Mouse (Mus musculus): Measurements from ENCODE around the gene Panx2. TPM values are rescaled to one million over a fixed set of nuclear protein-coding genes. Genes with fewer than 3 reads are reported as not detected.

The Panx2 gene
- polyA plus RNA-seq, 1 experiment from 2014 or later, result 0.18 TPM

GRCm38 (mm10) chr15:89063001-89063400 lies 3.5 kb downstream of the Panx2 start:
- Histone ChIP-seq H3K27me3 (replicated peaks; ENCODE audit: insufficient read depth, low read length) (peaks cover 32% of the 10 kb centered on the region), H3K9me3 (ENCODE audit: low read length) (no peaks in the 10 kb centered on the region), H3K36me3 (ENCODE audit: insufficient read depth, low read length) (no peaks in the 10 kb centered on the region), H3K4me2 (replicated peaks; ENCODE audit: low read depth, low read length) (no peak overlapping the region), H3K4me1 (ENCODE audit: insufficient read depth, low read depth, low read length) (no peaks in the 10 kb centered on the region), H3K9ac (replicated peaks; ENCODE audit: low read depth) (no peak overlapping the region), H3K27ac (ENCODE audit: low read length) (no peak overlapping the region), H3K4me3 (ENCODE audit: low read depth, low read length) (no peak overlapping the region)
- ATAC-seq (no peak), DNase-seq (ENCODE audit: low spot score) (no peak)
- no peak for TF ChIP-seq CTCF (IDR thresholded peaks at IDR 0.05)
- no peak for TF ChIP-seq EP300 (IDR thresholded peaks at IDR 0.05)
- WGBS, result 67% methylated on average over 7 of the region's 7 CpGs

- no peaks in the 10 kb centered on the region for H3K36me3 ChIP-seq (ENCODE audit: insufficient read depth, low read length)
- TF ChIP-seq EP300 (IDR thresholded peaks at IDR 0.05) (no peak), CTCF (IDR thresholded peaks at IDR 0.05) (no peak)
- no peak overlapping the region for H3K27ac ChIP-seq (ENCODE audit: low read length)
- no peak overlapping the region for H3K4me3 ChIP-seq (ENCODE audit: low read depth, low read length)
- H3K4me1 ChIP-seq (ENCODE audit: insufficient read depth, low read depth, low read length), result no peaks in the 10 kb centered on the region
- ATAC-seq (no peak), DNase-seq (ENCODE audit: low spot score) (no peak)
- no peak overlapping the region for H3K4me2 ChIP-seq (replicated peaks; ENCODE audit: low read depth, low read length)
- peaks cover 30% of the 10 kb centered on the region for H3K27me3 ChIP-seq (replicated peaks; ENCODE audit: insufficient read depth, low read length)
- H3K9ac ChIP-seq (replicated peaks; ENCODE audit: low read depth), result no peak overlapping the region
- 62% methylated on average over 6 of the region's 6 CpGs for WGBS
- H3K9me3 ChIP-seq (ENCODE audit: low read length), result no peaks in the 10 kb centered on the region
Observed at GRCm38 (mm10) chr15:89063536-89063935, 4.0 kb downstream of the Panx2 start.

GRCm38 (mm10) chr15:89064891-89065290 lies 5.4 kb downstream of the Panx2 start:
- Histone ChIP-seq H3K27me3 (replicated peaks; ENCODE audit: insufficient read depth, low read length) (peaks cover 23% of the 10 kb centered on the region; the same call in 1 of the 2 replicates), H3K4me1 (ENCODE audit: insufficient read depth, low read depth, low read length) (no peaks in the 10 kb centered on the region), H3K9ac (replicated peaks; ENCODE audit: low read depth) (no peak overlapping the region), H3K9me3 (ENCODE audit: low read length) (no peaks in the 10 kb centered on the region), H3K4me3 (ENCODE audit: low read depth, low read length) (no peak overlapping the region), H3K4me2 (replicated peaks; ENCODE audit: low read depth, low read length) (no peak overlapping the region), H3K27ac (ENCODE audit: low read length) (no peak overlapping the region), H3K36me3 (ENCODE audit: insufficient read depth, low read length) (no peaks in the 10 kb centered on the region)
- no peak for TF ChIP-seq EP300 (IDR thresholded peaks at IDR 0.05)
- TF ChIP-seq CTCF (IDR thresholded peaks at IDR 0.05), result no peak
- DNase-seq (ENCODE audit: low spot score), result no peak
- ATAC-seq, result no peak
- 87% methylated on average over 5 of the region's 5 CpGs for WGBS

GRCm38 (mm10) chr15:89067609-89068008 lies 8.1 kb downstream of the Panx2 start:
- no peaks in the 10 kb centered on the region for H3K4me1 ChIP-seq (ENCODE audit: insufficient read depth, low read depth, low read length)
- no peak for TF ChIP-seq EP300 (IDR thresholded peaks at IDR 0.05)
- no peak for TF ChIP-seq CTCF (IDR thresholded peaks at IDR 0.05)
- no peaks in the 10 kb centered on the region for H3K9me3 ChIP-seq (ENCODE audit: low read length)
- no peak overlapping the region for H3K9ac ChIP-seq (replicated peaks; ENCODE audit: low read depth)
- no peak overlapping the region for H3K4me3 ChIP-seq (ENCODE audit: low read depth, low read length)
- WGBS, result 19% methylated on average over 35 of the region's 35 CpGs
- ATAC-seq (no peak), DNase-seq (ENCODE audit: low spot score) (no peak)
- no peaks in the 10 kb centered on the region for H3K36me3 ChIP-seq (ENCODE audit: insufficient read depth, low read length)
- H3K27me3 ChIP-seq (replicated peaks; ENCODE audit: insufficient read depth, low read length), result peaks cover 6% of the 10 kb centered on the region; the same call in 1 of the 2 replicates
- peak overlapping the region; percentile 47 for H3K4me2 ChIP-seq (replicated peaks; ENCODE audit: low read depth, low read length)
- no peak overlapping the region for H3K27ac ChIP-seq (ENCODE audit: low read length)

GRCm38 (mm10) chr15:89068226-89068625 lies 8.7 kb downstream of the Panx2 start:
- Histone ChIP-seq H3K27me3 (replicated peaks; ENCODE audit: insufficient read depth, low read length) (peaks cover 4% of the 10 kb centered on the region; the same call in 1 of the 2 replicates), H3K9ac (replicated peaks; ENCODE audit: low read depth) (no peak overlapping the region), H3K36me3 (ENCODE audit: insufficient read depth, low read length) (no peaks in the 10 kb centered on the region), H3K9me3 (ENCODE audit: low read length) (no peaks in the 10 kb centered on the region), H3K27ac (ENCODE audit: low read length) (no peak overlapping the region), H3K4me2 (replicated peaks; ENCODE audit: low read depth, low read length) (no peak overlapping the region), H3K4me1 (ENCODE audit: insufficient read depth, low read depth, low read length) (no peaks in the 10 kb centered on the region), H3K4me3 (ENCODE audit: low read depth, low read length) (no peak overlapping the region)
- WGBS, result 16% methylated on average over 26 of the region's 26 CpGs
- no peak for DNase-seq (ENCODE audit: low spot score)
- ATAC-seq, result no peak
- TF ChIP-seq EP300 (IDR thresholded peaks at IDR 0.05), result no peak
- no peak for TF ChIP-seq CTCF (IDR thresholded peaks at IDR 0.05)

DNA sequence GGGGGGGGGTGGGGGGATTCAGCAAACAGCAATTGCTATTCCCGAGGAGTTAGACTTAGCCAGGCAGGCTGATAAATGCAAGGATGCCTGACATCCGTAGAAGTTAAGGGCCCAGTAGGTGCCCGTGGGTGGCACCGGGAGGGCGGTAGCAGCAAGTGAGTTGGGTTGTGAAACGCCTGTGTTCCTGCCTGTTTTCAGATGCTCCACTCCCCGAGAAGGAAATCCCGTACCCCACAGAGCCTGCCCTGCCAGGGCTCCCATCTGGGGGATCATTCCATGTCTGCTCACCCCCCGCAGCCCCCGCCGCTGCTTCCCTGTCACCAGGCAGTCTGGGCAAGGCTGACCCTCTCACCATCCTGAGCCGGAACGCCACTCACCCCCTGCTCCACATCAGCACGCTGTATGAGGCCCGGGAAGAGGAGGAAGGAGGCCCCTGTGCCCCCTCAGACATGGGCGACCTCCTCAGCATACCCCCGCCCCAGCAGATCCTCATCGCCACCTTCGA lies 9.9 kb downstream of the Panx2 start:
- Histone ChIP-seq H3K27me3 (replicated peaks; ENCODE audit: insufficient read depth, low read length) (peaks cover 4% of the 10 kb centered on the region; the same call in 1 of the 2 replicates), H3K4me1 (ENCODE audit: insufficient read depth, low read depth, low read length) (no peaks in the 10 kb centered on the region), H3K27ac (ENCODE audit: low read length) (no peak overlapping the region), H3K4me2 (replicated peaks; ENCODE audit: low read depth, low read length) (no peak overlapping the region), H3K9me3 (ENCODE audit: low read length) (no peaks in the 10 kb centered on the region), H3K4me3 (ENCODE audit: low read depth, low read length) (no peak overlapping the region), H3K9ac (replicated peaks; ENCODE audit: low read depth) (no peak overlapping the region), H3K36me3 (ENCODE audit: insufficient read depth, low read length) (no peaks in the 10 kb centered on the region)
- 77% methylated on average over 18 of the region's 19 CpGs for WGBS
- DNase-seq (ENCODE audit: low spot score) (no peak), ATAC-seq (no peak)
- TF ChIP-seq EP300 (IDR thresholded peaks at IDR 0.05) (no peak), CTCF (IDR thresholded peaks at IDR 0.05) (no peak)

- Histone ChIP-seq H3K9me3 (ENCODE audit: low read length) (no peaks in the 10 kb centered on the region), H3K36me3 (ENCODE audit: insufficient read depth, low read length) (no peaks in the 10 kb centered on the region), H3K4me3 (ENCODE audit: low read depth, low read length) (no peak overlapping the region), H3K9ac (replicated peaks; ENCODE audit: low read depth) (no peak overlapping the region), H3K27ac (ENCODE audit: low read length) (no peak overlapping the region), H3K4me1 (ENCODE audit: insufficient read depth, low read depth, low read length) (peaks cover 8% of the 10 kb centered on the region), H3K4me2 (replicated peaks; ENCODE audit: low read depth, low read length) (no peak overlapping the region), H3K27me3 (replicated peaks; ENCODE audit: insufficient read depth, low read length) (peaks cover 4% of the 10 kb centered on the region; the same call in 1 of the 2 replicates)
- ATAC-seq (no peak), DNase-seq (ENCODE audit: low spot score) (no peak)
- TF ChIP-seq CTCF (IDR thresholded peaks at IDR 0.05) (no peak), EP300 (IDR thresholded peaks at IDR 0.05) (no peak)
- 64% methylated on average over 24 of the region's 24 CpGs for WGBS
Observed at GRCm38 (mm10) chr15:89070606-89071005, 11.1 kb downstream of the Panx2 start.

Measured in lung, postnatal 0 days (tissue).